ENCODE assay signal across 11 mouse cellular contexts in the genomic region with DNA sequence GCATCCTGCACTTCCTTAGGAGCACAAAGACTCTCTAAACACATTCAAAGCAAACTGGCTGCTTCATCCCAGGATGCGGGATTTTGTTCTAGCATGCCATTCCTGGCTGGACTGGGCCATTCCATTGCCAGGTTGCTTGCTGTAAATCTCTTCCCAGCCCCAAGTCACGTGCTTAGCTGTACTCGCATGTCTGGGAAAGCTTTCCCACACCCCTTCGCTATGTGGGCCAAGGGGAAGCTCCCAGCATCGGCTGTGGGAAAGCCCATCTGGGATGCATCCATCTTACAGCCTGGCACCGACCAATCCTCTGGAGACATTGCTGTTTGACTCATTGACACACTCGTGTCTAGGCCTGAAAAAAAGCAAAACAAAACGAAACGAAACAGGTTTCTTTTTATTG.
A peak's percentile ranks its signal among the peaks of the same experiment; 100 is the strongest.
DNase-seq lines count a peak whose midpoint lies in the region; ATAC-seq and TF ChIP-seq lines count a peak whose summit lies in the region.
"Had no signal": no experiment of that assay in that cellular context is flagged by ENCODE, and none has a peak within 500 bp of the region (broad histone marks: within the 10 kb centered on the region; RNA-seq: fewer than 3 reads in every experiment).

No protein-coding gene starts in this region.

- no peak overlapping the region for H3K27ac ChIP-seq in forebrain, embryonic 14.5 days (ENCODE audit: low read depth, low read length)
- no peak overlapping the region for H3K27ac ChIP-seq in forebrain, embryonic 11.5 days (ENCODE audit: low read depth, low read length)
- no peak overlapping the region for H3K27ac ChIP-seq in limb, embryonic 14.5 days (replicated peaks; ENCODE audit: low read depth, low read length)
- H3K27ac ChIP-seq: embryonic facial prominence, embryonic 13.5 days; heart, adult 2 months had no signal

- no peak overlapping the region for H3K4me3 ChIP-seq in forebrain, embryonic 14.5 days (ENCODE audit: low read depth, low read length)
- H3K4me3 ChIP-seq in forebrain, embryonic 11.5 days (ENCODE audit: low read depth, low read length): no peak overlapping the region
- H3K4me3 ChIP-seq in limb, embryonic 14.5 days (replicated peaks; ENCODE audit: low read length): no peak overlapping the region
- H3K4me3 ChIP-seq: embryonic facial prominence, embryonic 13.5 days; heart, adult 2 months had no signal

- H3K4me2 ChIP-seq in forebrain, embryonic 14.5 days (ENCODE audit: low read length): no peak overlapping the region
- H3K4me2 ChIP-seq in forebrain, embryonic 11.5 days (ENCODE audit: low read depth, low read length, severe bottlenecking): no peak overlapping the region
- H3K4me2 ChIP-seq in limb, embryonic 14.5 days (replicated peaks; ENCODE audit: low read depth, low read length, severe bottlenecking): no peak overlapping the region
- H3K4me2 ChIP-seq: embryonic facial prominence, embryonic 13.5 days had no signal

- WGBS in forebrain, embryonic 14.5 days: 82% methylated on average over 9 of the region's 9 CpGs
- WGBS in forebrain, embryonic 11.5 days: 84% methylated on average over 9 of the region's 9 CpGs
- WGBS in limb, embryonic 14.5 days: 38% methylated on average over 9 of the region's 9 CpGs

- H3K9ac ChIP-seq in forebrain, embryonic 14.5 days (ENCODE audit: low read length): no peak overlapping the region
- no peak overlapping the region for H3K9ac ChIP-seq in forebrain, embryonic 11.5 days (ENCODE audit: low read length)
- no peak overlapping the region for H3K9ac ChIP-seq in limb, embryonic 14.5 days (ENCODE audit: low read depth, low read length, severe bottlenecking)
- H3K9ac ChIP-seq: embryonic facial prominence, embryonic 13.5 days had no signal

- H3K27me3 ChIP-seq in forebrain, embryonic 14.5 days (replicated peaks; ENCODE audit: control insufficient read depth, insufficient read depth, low read length): no peaks in the 10 kb centered on the region
- no peaks in the 10 kb centered on the region for H3K27me3 ChIP-seq in forebrain, embryonic 11.5 days (ENCODE audit: control insufficient read depth, insufficient read depth, low read length)
- H3K27me3 ChIP-seq in limb, embryonic 14.5 days (ENCODE audit: control insufficient read depth, insufficient read depth, low read length): no peaks in the 10 kb centered on the region
- H3K27me3 ChIP-seq: embryonic facial prominence, embryonic 13.5 days had no signal

- no peak for TF ChIP-seq POLR2A in limb, embryonic 14.5 days (IDR thresholded peaks at IDR 0.05; ENCODE audit: borderline replicate concordance, extremely low read depth, insufficient read depth, insufficient read length)

- DNase-seq in forebrain, embryonic 14.5 days (ENCODE audit: low spot score): peak; percentile 30
- DNase-seq in forebrain, embryonic 11.5 days (ENCODE audit: low spot score): no peak
- DNase-seq in 3134 (ENCODE audit: extremely low read depth, insufficient read length, low spot score): peak; percentile 20
- DNase-seq in adipocyte (ENCODE audit: low spot score): peak; percentile 95
- DNase-seq in limb, embryonic 14.5 days (ENCODE audit: low spot score): peak; percentile 4
- no peak for DNase-seq in spleen, adult 18-20 months
- DNase-seq in thymus, postnatal 10 days (ENCODE audit: low spot score in 2 of 2): no peak
- DNase-seq in thymus, postnatal 0 days (ENCODE audit: low spot score): no peak

- ATAC-seq in forebrain, embryonic 14.5 days: peak; percentile 66; the same call in 1 of the 2 replicates
- ATAC-seq in forebrain, embryonic 11.5 days (replicated peaks; ENCODE audit: low FRiP score): no peak
- no peak for ATAC-seq in limb, embryonic 14.5 days (ENCODE audit: low FRiP score, low read depth)
- ATAC-seq: inflammation-experienced regulatory T-cells, adult 6 months had no signal

- no peaks in the 10 kb centered on the region for H3K36me3 ChIP-seq in forebrain, embryonic 14.5 days (ENCODE audit: control insufficient read depth, insufficient read depth, low read length)
- H3K36me3 ChIP-seq in forebrain, embryonic 11.5 days (ENCODE audit: control insufficient read depth, insufficient read depth, low read length): no peaks in the 10 kb centered on the region
- H3K36me3 ChIP-seq in limb, embryonic 14.5 days (ENCODE audit: control insufficient read depth, insufficient read depth, low read length): no peaks in the 10 kb centered on the region
- H3K36me3 ChIP-seq: embryonic facial prominence, embryonic 13.5 days had no signal

- no peaks in the 10 kb centered on the region for H3K9me3 ChIP-seq in forebrain, embryonic 14.5 days (replicated peaks; ENCODE audit: control insufficient read depth, low read length)
- H3K9me3 ChIP-seq in forebrain, embryonic 11.5 days (ENCODE audit: control insufficient read depth, low read length): no peaks in the 10 kb centered on the region
- no peaks in the 10 kb centered on the region for H3K9me3 ChIP-seq in limb, embryonic 14.5 days (ENCODE audit: control insufficient read depth, low read length)
- H3K9me3 ChIP-seq: embryonic facial prominence, embryonic 13.5 days had no signal

- H3K4me1 ChIP-seq in forebrain, embryonic 14.5 days (ENCODE audit: control insufficient read depth, insufficient read depth, low read length): no peaks in the 10 kb centered on the region
- H3K4me1 ChIP-seq in forebrain, embryonic 11.5 days (replicated peaks; ENCODE audit: control insufficient read depth, insufficient read depth, low read length): no peaks in the 10 kb centered on the region
- peaks cover 4% of the 10 kb centered on the region; the same call in 1 of the 2 replicates for H3K4me1 ChIP-seq in limb, embryonic 14.5 days (ENCODE audit: control insufficient read depth, insufficient read depth, low read length)
- H3K4me1 ChIP-seq: embryonic facial prominence, embryonic 13.5 days had no signal

Comparison
In these comparisons a context has a peak if more than half of its experiments do, and no peak if none do; other contexts are left out.
1. DNase-seq: peak in forebrain, embryonic 14.5 days (single experiment), 3134 (single experiment), adipocyte (single experiment) and limb, embryonic 14.5 days (single experiment); none in forebrain, embryonic 11.5 days (single experiment), spleen, adult 18-20 months (0 of 2), thymus, postnatal 10 days (0 of 2) and thymus, postnatal 0 days (single experiment).